Comparison of ENCODE assay signal across 8 mouse cellular contexts in the genomic region with DNA sequence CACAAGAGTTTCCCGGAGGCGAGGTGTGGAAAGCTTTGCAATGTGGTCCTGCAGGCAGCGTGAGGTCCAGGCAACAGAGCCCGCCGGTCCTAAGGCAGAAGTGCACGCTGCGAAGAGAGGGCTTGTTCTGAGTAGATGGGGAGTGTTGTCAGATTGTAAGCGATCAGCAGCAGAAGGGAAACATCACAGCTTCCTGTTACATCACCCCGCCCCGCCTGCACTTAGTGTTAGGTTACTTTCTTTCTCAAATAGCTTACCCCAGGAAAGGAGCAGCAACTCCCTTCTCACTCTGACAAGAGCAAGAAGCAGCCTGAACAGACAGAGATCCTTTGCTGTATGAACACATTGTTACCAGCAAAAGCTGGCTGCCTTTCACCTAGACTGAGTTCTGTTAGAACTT. TPM values are rescaled to one million over a fixed set of nuclear protein-coding genes. Genes with fewer than 3 reads are reported as not detected.
DNase-seq lines count a peak whose midpoint lies in the region; ATAC-seq and TF ChIP-seq lines count a peak whose summit lies in the region.

Gene Calcrl, minus strand, starts transcription at position 274 of the 400 bp plus-strand sequence.

- H3K27ac ChIP-seq in heart, embryonic 13.5 days (replicated peaks), result peak within 1 kb of the TSS; percentile 76
- peak within 1 kb of the TSS; percentile 88 for H3K27ac ChIP-seq in kidney, postnatal 0 days
- H3K27ac ChIP-seq in liver, adult 2 months (replicated peaks; ENCODE audit: insufficient read depth, low read depth, low read length), result peak within 1 kb of the TSS; percentile 75

- no peaks in the 10 kb centered on the region for H3K36me3 ChIP-seq in heart, embryonic 13.5 days
- no peaks in the 10 kb centered on the region for H3K36me3 ChIP-seq in kidney, postnatal 0 days (ENCODE audit: insufficient read depth, low read length)
- no peaks in the 10 kb centered on the region; the same call in 1 of the 2 replicates for H3K36me3 ChIP-seq in liver, adult 2 months (ENCODE audit: control insufficient read depth, insufficient read depth, low read length)
- H3K36me3 ChIP-seq in splenic B cell, adult 2 months (ENCODE audit: control insufficient read depth, insufficient read depth, low read length, poor library complexity, severe bottlenecking), result no peaks in the 10 kb centered on the region

- H3K9me3 ChIP-seq in heart, embryonic 13.5 days, result no peaks in the 10 kb centered on the region
- H3K9me3 ChIP-seq in kidney, postnatal 0 days (replicated peaks; ENCODE audit: low read length), result no peaks in the 10 kb centered on the region

- TF ChIP-seq CTCF in kidney, postnatal 0 days (IDR thresholded peaks at IDR 0.05; ENCODE audit: low read depth), result no peak
- no peak for TF ChIP-seq CTCF in liver, adult 2 months (IDR thresholded peaks at IDR 0.05; ENCODE audit: low read depth, low read length)

- ATAC-seq in heart, embryonic 13.5 days (ENCODE audit: extremely low read depth, insufficient number of reproducible peaks, low FRiP score, low TSS enrichment), result peak; percentile 66; the same call in 1 of the 2 replicates
- peak; percentile 90 for ATAC-seq in kidney, postnatal 0 days (replicated peaks; ENCODE audit: low FRiP score, low read depth)
- ATAC-seq in monocyte, adult 5-6 weeks (replicated peaks; ENCODE audit: insufficient number of reproducible peaks, low FRiP score, low TSS enrichment, poor library complexity, severe bottlenecking), result peak; percentile 96

- H3K4me3 ChIP-seq in heart, embryonic 13.5 days, result peak within 1 kb of the TSS; percentile 53
- H3K4me3 ChIP-seq in kidney, postnatal 0 days (replicated peaks; ENCODE audit: low read depth, low read length), result peak within 1 kb of the TSS; percentile 38
- peak within 1 kb of the TSS; percentile 62 for H3K4me3 ChIP-seq in liver, adult 2 months (ENCODE audit: insufficient read depth, low read depth, low read length)

- no peaks in the 10 kb centered on the region for H3K27me3 ChIP-seq in heart, embryonic 13.5 days (replicated peaks)
- no peaks in the 10 kb centered on the region for H3K27me3 ChIP-seq in kidney, postnatal 0 days (ENCODE audit: insufficient read depth, low read length)
- H3K27me3 ChIP-seq in liver, adult 2 months (ENCODE audit: control insufficient read depth, insufficient read depth, low read length), result no peaks in the 10 kb centered on the region
- no peaks in the 10 kb centered on the region for H3K27me3 ChIP-seq in splenic B cell, adult 2 months (ENCODE audit: control insufficient read depth, insufficient read depth, low read length, poor library complexity, severe bottlenecking)

- H3K4me1 ChIP-seq in heart, embryonic 13.5 days, result peaks cover 9% of the 10 kb centered on the region
- H3K4me1 ChIP-seq in kidney, postnatal 0 days (replicated peaks; ENCODE audit: insufficient read depth, low read length), result no peaks in the 10 kb centered on the region
- H3K4me1 ChIP-seq in liver, adult 2 months (ENCODE audit: control insufficient read depth, insufficient read depth, low read length), result peaks cover 2% of the 10 kb centered on the region

- peak; percentile 82 for TF ChIP-seq POLR2A in liver, adult 2 months (IDR thresholded peaks at IDR 0.05; ENCODE audit: extremely low read depth, insufficient read depth, low read length)

- peak; percentile 94 for DNase-seq in 3T3-L1 (ENCODE audit: low read depth, low spot score)
- peak; percentile 49 for DNase-seq in adrenal gland, postnatal 25 days
- peak; percentile 36 for DNase-seq in fat pad, adult 2 months (ENCODE audit: extremely low read depth, low read depth, low spot score)
- peak; percentile 98 for DNase-seq in kidney, postnatal 0 days (ENCODE audit: low spot score)
- DNase-seq in liver, adult 2 months (ENCODE audit: extremely low read depth, low read depth, low spot score), result peak; percentile 56
- peak; percentile 83 for DNase-seq in splenic B cell, adult 2 months (ENCODE audit: low read depth, low spot score)

- peak within 1 kb of the TSS; percentile 75 for H3K9ac ChIP-seq in heart, embryonic 13.5 days
- H3K9ac ChIP-seq in kidney, postnatal 0 days (ENCODE audit: low read depth, low read length), result peak within 1 kb of the TSS; percentile 43; the same call in 1 of the 2 replicates
- peak within 1 kb of the TSS; percentile 53 for H3K9ac ChIP-seq in liver, adult 2 months (ENCODE audit: low read depth, low read length)

- H3K4me2 ChIP-seq in heart, embryonic 13.5 days, result peak within 1 kb of the TSS; percentile 66
- H3K4me2 ChIP-seq in kidney, postnatal 0 days (ENCODE audit: low read length), result peak within 1 kb of the TSS; percentile 49

- WGBS in heart, embryonic 13.5 days, result 2% methylated on average over 10 of the region's 10 CpGs
- under 1% methylated on average over 10 of the region's 10 CpGs for WGBS in kidney, postnatal 0 days
- WGBS in liver, adult 2 months, result 2% methylated on average over 10 of the region's 10 CpGs

- no peaks in the 10 kb centered on the region for H3K79me2 ChIP-seq in liver, adult 2 months (ENCODE audit: control insufficient read depth, insufficient read depth, low read length)

RNA-seq across cellular contexts. Expression of gene Calcrl, which starts in this region (rescaled TPM):
- 22.6 and 25.0 TPM in 2 replicates for total RNA-seq in adrenal gland, postnatal 25 days (2021)
- polyA plus RNA-seq in heart, embryonic 13.5 days (2015; fragmentation: Nextera tagmentation; extraction: Ambion mirVana), result 38.6 and 39.2 TPM in 2 replicates
- polyA plus RNA-seq in kidney, postnatal 0 days (2015; fragmentation: Nextera tagmentation; extraction: Ambion mirVana), result 50.1 and 53.7 TPM in 2 replicates
- 28.5 and 31.3 TPM in 2 replicates for total RNA-seq in liver, adult 2 months (2014; rRNA removed)
- polyA plus RNA-seq in liver, adult 2 months (2012; rRNA removed), result 3.7 and 7.5 TPM in 2 replicates
- 29.0 to 40.3 TPM (median 31.7 TPM) in 3 replicates for total RNA-seq in monocyte, adult 5-6 weeks (2017)

Comparison
In these comparisons a context has a peak if more than half of its experiments do, and no peak if none do; other contexts are left out.
1. Peak in every context shown above with its lines: DNase-seq, ATAC-seq, H3K4me3 ChIP-seq and H3K27ac ChIP-seq.
2. DNase-seq: peak in every context shown above with its lines; median percentile 98 in kidney, postnatal 0 days; 94 in 3T3-L1; 83 in splenic B cell, adult 2 months; 56 in liver, adult 2 months; 49 in adrenal gland, postnatal 25 days; 36 in fat pad, adult 2 months.